Mouse (Mus musculus) adrenal gland, postnatal 25 days (tissue): ENCODE measurements around the gene Trpm1. TPM values are rescaled to one million over a fixed set of nuclear protein-coding genes. Genes with fewer than 3 reads are reported as not detected.
"Not testable (repeated sequence)": the region's sequence is repeated elsewhere in the genome, so short reads cannot be mapped to it uniquely, and the experiment has no call there.

Source experiments
- DNase-seq: peaks from one replicate; pipeline ENCODE4 v3.0.0; 2021; ENCODE audit warnings: mixed read lengths
- long read RNA-seq: library from polyadenylated mRNA; stranded (forward); transcript quantifications from one replicate; pipeline ENCODE4 v2.0.0, GENCODE M21; 2021
- total RNA-seq: library from RNA; stranded (reverse); gene quantifications from 2 replicates; pipeline ENCODE4 v1.2.3, GENCODE M21; 2021

The Trpm1 gene
- not detected in 2 replicates for total RNA-seq
- long read RNA-seq, partial matches to known transcripts, result 1 of 1 reads
- long read RNA-seq, other reads (novel, unspliced or antisense), result 0 of 1 reads

GRCm38 (mm10) chr7:64153535-64153934 is at the start of gene Trpm1:
Gene Trpm1, plus strand, starts transcription at chr7:64153835.
- no peak for DNase-seq

GRCm38 (mm10) chr7:64122131-64122715 is 31.4 kb upstream of the Trpm1 start:
- no peak for DNase-seq

- DNase-seq, result no peak
These were observed 29.9 kb upstream of the Trpm1 start for GRCm38 (mm10) chr7:64123721-64124120.

GRCm38 (mm10) chr7:64125994-64126393 is 27.6 kb upstream of the Trpm1 start:
- not testable (repeated sequence) for DNase-seq

GRCm38 (mm10) chr7:64139866-64140265 is 13.8 kb upstream of the Trpm1 start:
- no peak for DNase-seq

- no peak for DNase-seq
These were observed 12.2 kb upstream of the Trpm1 start for GRCm38 (mm10) chr7:64141301-64142032.

GRCm38 (mm10) chr7:64149337-64149736 is 4.3 kb upstream of the Trpm1 start:
- DNase-seq, result no peak

- DNase-seq, result no peak
These were observed 3.9 kb upstream of the Trpm1 start for GRCm38 (mm10) chr7:64149747-64150146.

GRCm38 (mm10) chr7:64150436-64151080 is 3.1 kb upstream of the Trpm1 start:
- no peak for DNase-seq

- DNase-seq, result no peak
These were observed 1.6 kb downstream of the Trpm1 start for GRCm38 (mm10) chr7:64155226-64155625.

- DNase-seq, result peak; percentile 71
These were observed 2.1 kb downstream of the Trpm1 start for GRCm38 (mm10) chr7:64155687-64156086.

- DNase-seq, result no peak
These were observed 2.8 kb downstream of the Trpm1 start for GRCm38 (mm10) chr7:64156271-64156911.

GRCm38 (mm10) chr7:64156918-64157690 is 3.5 kb downstream of the Trpm1 start:
- DNase-seq, result no peak

GRCm38 (mm10) chr7:64158281-64159055 is 4.8 kb downstream of the Trpm1 start:
- DNase-seq, result no peak

GRCm38 (mm10) chr7:64159056-64159542 is 5.5 kb downstream of the Trpm1 start:
- no peak for DNase-seq

GRCm38 (mm10) chr7:64159612-64160591 is 6.3 kb downstream of the Trpm1 start:
- no peak for DNase-seq

GRCm38 (mm10) chr7:64160737-64161470 is 7.3 kb downstream of the Trpm1 start:
- no peak for DNase-seq

GRCm38 (mm10) chr7:64161990-64162389 is 8.4 kb downstream of the Trpm1 start:
- no peak for DNase-seq

- no peak for DNase-seq
These were observed 9.5 kb downstream of the Trpm1 start for GRCm38 (mm10) chr7:64163086-64163485.
